Mouse (Mus musculus) spleen, adult 2 months (tissue): ENCODE results near the gene Olfr324.

Source experiments
- CTCF ChIP-seq: fragments of 200-500 bp; IDR thresholded peaks from 2 replicates; pipeline ENCODE4 v1.5.1; 2011; ENCODE audit warnings: mild to moderate bottlenecking, inconsistent platforms; ENCODE audit not compliant: insufficient read depth, insufficient read length, insufficient replicate concordance; ENCODE audit errors: extremely low read depth
- POLR2A ChIP-seq: fragments of 200-500 bp; IDR thresholded peaks from 2 replicates; pipeline ENCODE4 v1.6.1; 2011; ENCODE audit warnings: low read depth, low read length, inconsistent platforms

- TF ChIP-seq CTCF (no peak), POLR2A (no peak)
Observed at GRCm38 (mm10) chr11:58602800-58603560, 8.1 kb downstream of the Olfr324 start.
